Mouse (Mus musculus) neural tube, embryonic 14.5 days (tissue): Measurements from ENCODE around the gene Slc25a10. TPM values are rescaled to one million over a fixed set of nuclear protein-coding genes. Genes with fewer than 3 reads are reported as not detected.

ENCODE experiments used
- ATAC-seq: fragments of 200-750 bp; cut with Nextera tagmentation; 2 replicates; pipeline ENCODE4 v1.8.0; 2017; ENCODE audit warnings: low read depth, mild to moderate bottlenecking, moderate TSS enrichment, moderate library complexity
- H3K27ac ChIP-seq: fragments of 300-500 bp; sonication (generic); 2 replicates; pipeline ENCODE4 v1.5.1; 2014; ENCODE audit warnings: low read depth, mild to moderate bottlenecking, control low read depth, low read length, moderate library complexity, mixed read lengths
- H3K27me3 ChIP-seq: fragments of 300-500 bp; sonication (generic); 2 replicates; pipeline ENCODE4 v1.6.1; 2014; ENCODE audit warnings: low read length; ENCODE audit not compliant: control insufficient read depth, insufficient read depth
- H3K36me3 ChIP-seq: fragments of 300-500 bp; sonication (generic); 2 replicates; pipeline ENCODE4 v1.6.1; 2014; ENCODE audit warnings: low read length, mixed read lengths; ENCODE audit not compliant: control insufficient read depth, insufficient read depth
- H3K4me1 ChIP-seq: fragments of 300-500 bp; sonication (generic); 2 replicates; pipeline ENCODE4 v1.6.1; 2014; ENCODE audit warnings: low read length; ENCODE audit not compliant: control insufficient read depth, insufficient read depth
- H3K4me2 ChIP-seq: fragments of 300-500 bp; sonication (generic); 2 replicates; pipeline ENCODE4 v1.6.1; 2014; ENCODE audit warnings: mild to moderate bottlenecking, low read depth, low read length, control low read depth
- H3K4me3 ChIP-seq: fragments of 300-500 bp; sonication (generic); 2 replicates; pipeline ENCODE4 v1.5.1; 2014; ENCODE audit warnings: low read depth, low read length, control low read depth, mixed read lengths
- H3K9ac ChIP-seq: fragments of 300-500 bp; sonication (generic); replicated peaks from 2 replicates; pipeline ENCODE4 v1.6.1; 2014; ENCODE audit warnings: low read depth, mild to moderate bottlenecking, control low read depth, low read length, mixed read lengths
- H3K9me3 ChIP-seq: fragments of 300-500 bp; sonication (generic); 2 replicates; pipeline ENCODE4 v1.6.1; 2016; ENCODE audit warnings: low read length; ENCODE audit not compliant: control insufficient read depth
- WGBS: fragments of 180-500 bp; shearing (Covaris S2); extraction: QIAGEN DNeasy Blood & Tissue Kit; methylation state at CpG from one replicate; pipeline ENCODE4 v1.1.7; 2014; 5-methylcytosine and 5-hydroxymethylcytosine counted together
- polyA plus RNA-seq: library from polyadenylated mRNA; unstranded; fragments of >200 nt; fragmentation: Nextera tagmentation; extraction: Ambion mirVana; gene quantifications from 2 replicates; pipeline ENCODE4 v1.2.1, GENCODE M21; 2014

Gene Slc25a10
- polyA plus RNA-seq, 1 experiment from 2014 or later: 24.7 TPM

- no peaks in the 10 kb centered on the region for H3K27me3 ChIP-seq
- no peak for ATAC-seq
- 95% methylated on average over 7 of the region's 7 CpGs for WGBS
Measured at GRCm38 (mm10) chr11:120455413-120455812, 36.2 kb upstream of the Slc25a10 start.

GRCm38 (mm10) chr11:120457370-120457769 is 34.3 kb upstream of the Slc25a10 start:
- WGBS: 39% methylated on average over 14 of the region's 14 CpGs
- H3K4me1 ChIP-seq: peaks cover 12% of the 10 kb centered on the region; the same call in 1 of the 2 replicates
- H3K9me3 ChIP-seq: no peaks in the 10 kb centered on the region
- no peaks in the 10 kb centered on the region for H3K27me3 ChIP-seq
- peak overlapping the region; percentile 95 for H3K4me3 ChIP-seq
- no peak; the same call in 1 of the 2 replicates for ATAC-seq
- peak overlapping the region; percentile 90 for H3K9ac ChIP-seq
- H3K4me2 ChIP-seq: peak overlapping the region; percentile 69
- H3K27ac ChIP-seq: peak overlapping the region; percentile 74
- peaks cover 15% of the 10 kb centered on the region for H3K36me3 ChIP-seq

More at GRCm38 (mm10) chr11:120455413-120455812, 36.2 kb upstream of the Slc25a10 start:
- Histone ChIP-seq H3K4me3 (no peak overlapping the region), H3K4me1 (peaks cover 12% of the 10 kb centered on the region; the same call in 1 of the 2 replicates), H3K9me3 (no peaks in the 10 kb centered on the region), H3K4me2 (no peak overlapping the region), H3K9ac (no peak overlapping the region), H3K36me3 (no peaks in the 10 kb centered on the region), H3K27ac (no peak overlapping the region)

GRCm38 (mm10) chr11:120457772-120458751 is 33.6 kb upstream of the Slc25a10 start, which contains the start of the genes Oxld1 and Ccdc137:
Gene Oxld1 (minus strand): TSS chr11:120458068.
Gene Ccdc137 (plus strand): TSS chr11:120458115.
- 5% methylated on average over 62 of the region's 62 CpGs for WGBS
- ATAC-seq: peak; percentile 91

DNA sequence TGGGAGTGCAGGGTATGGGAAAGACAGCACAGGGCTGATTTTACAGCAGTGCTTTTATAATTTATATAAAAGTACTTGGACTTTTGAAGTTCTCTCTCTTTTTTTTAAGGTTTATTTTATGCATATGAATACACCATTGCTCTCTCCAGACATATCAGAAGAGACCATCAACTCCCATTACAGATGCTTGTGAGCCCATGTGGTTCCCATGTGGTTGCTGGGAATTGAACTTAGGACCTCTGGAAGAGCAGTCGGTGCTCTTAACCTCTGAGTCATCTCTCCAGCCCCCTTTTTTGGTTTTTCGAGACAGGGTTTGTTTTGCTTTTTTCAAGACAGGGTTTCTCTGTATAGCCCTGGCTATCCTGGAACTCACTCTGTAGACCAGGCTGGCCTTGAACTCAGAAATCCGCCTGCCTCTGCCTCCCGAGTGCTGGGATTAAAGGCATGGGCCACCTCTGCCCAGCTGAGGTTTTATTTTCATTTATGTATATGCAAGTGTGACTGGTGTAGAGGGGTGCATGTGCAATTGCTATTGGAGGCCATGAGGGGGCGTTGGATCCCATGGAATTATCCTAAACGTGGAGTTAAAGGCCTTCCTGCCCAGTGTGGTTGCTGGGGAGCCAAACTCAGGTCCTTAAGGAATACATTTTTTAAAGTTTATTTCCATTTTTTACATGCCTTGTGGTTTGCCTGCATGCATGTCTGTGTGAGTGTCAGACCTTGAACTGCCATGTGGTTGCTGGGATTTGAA is 32.6 kb upstream of the Slc25a10 start:
- WGBS: 74% methylated on average over 6 of the region's 6 CpGs

More at GRCm38 (mm10) chr11:120457772-120458751, 33.6 kb upstream of the Slc25a10 start, which contains the start of the genes Oxld1 and Ccdc137:
- H3K9me3 ChIP-seq: no peaks in the 10 kb centered on the region
- H3K27ac ChIP-seq: peak within 1 kb of the TSS; percentile 74
- peak within 1 kb of the TSS; percentile 69 for H3K4me2 ChIP-seq
- peaks cover 12% of the 10 kb centered on the region; the same call in 1 of the 2 replicates for H3K4me1 ChIP-seq
- peak within 1 kb of the TSS; percentile 95 for H3K4me3 ChIP-seq
- H3K27me3 ChIP-seq: no peaks in the 10 kb centered on the region
- peaks cover 17% of the 10 kb centered on the region for H3K36me3 ChIP-seq
- H3K9ac ChIP-seq: peak within 1 kb of the TSS; percentile 90

GRCm38 (mm10) chr11:120463536-120463935 is 28.1 kb upstream of the Slc25a10 start:
- no peak overlapping the region for H3K4me3 ChIP-seq
- H3K9ac ChIP-seq: no peak overlapping the region
- H3K4me2 ChIP-seq: no peak overlapping the region
- H3K4me1 ChIP-seq: peaks cover 25% of the 10 kb centered on the region
- H3K36me3 ChIP-seq: peaks cover 31% of the 10 kb centered on the region
- no peak overlapping the region for H3K27ac ChIP-seq
- no peak for ATAC-seq
- 90% methylated on average over 2 of the region's 2 CpGs for WGBS
- no peaks in the 10 kb centered on the region for H3K9me3 ChIP-seq
- no peaks in the 10 kb centered on the region for H3K27me3 ChIP-seq

More for the DNA sequence above, 32.6 kb upstream of the Slc25a10 start:
- no peak for ATAC-seq
- Histone ChIP-seq H3K4me1 (peaks cover 12% of the 10 kb centered on the region; the same call in 1 of the 2 replicates), H3K4me3 (peak overlapping the region; percentile 95), H3K9me3 (no peaks in the 10 kb centered on the region), H3K27ac (no peak overlapping the region), H3K36me3 (peaks cover 24% of the 10 kb centered on the region), H3K27me3 (no peaks in the 10 kb centered on the region), H3K4me2 (peak overlapping the region; percentile 69), H3K9ac (peak overlapping the region; percentile 90; the same call in 1 of the 2 replicates)

- Histone ChIP-seq H3K27me3 (no peaks in the 10 kb centered on the region), H3K4me3 (no peak overlapping the region), H3K36me3 (peaks cover 31% of the 10 kb centered on the region), H3K9me3 (no peaks in the 10 kb centered on the region), H3K9ac (no peak overlapping the region), H3K27ac (no peak overlapping the region), H3K4me1 (peaks cover 20% of the 10 kb centered on the region), H3K4me2 (no peak overlapping the region)
- WGBS: 92% methylated on average over 5 of the region's 5 CpGs
- ATAC-seq: no peak
Measured at GRCm38 (mm10) chr11:120464365-120464764, 27.3 kb upstream of the Slc25a10 start.

DNA sequence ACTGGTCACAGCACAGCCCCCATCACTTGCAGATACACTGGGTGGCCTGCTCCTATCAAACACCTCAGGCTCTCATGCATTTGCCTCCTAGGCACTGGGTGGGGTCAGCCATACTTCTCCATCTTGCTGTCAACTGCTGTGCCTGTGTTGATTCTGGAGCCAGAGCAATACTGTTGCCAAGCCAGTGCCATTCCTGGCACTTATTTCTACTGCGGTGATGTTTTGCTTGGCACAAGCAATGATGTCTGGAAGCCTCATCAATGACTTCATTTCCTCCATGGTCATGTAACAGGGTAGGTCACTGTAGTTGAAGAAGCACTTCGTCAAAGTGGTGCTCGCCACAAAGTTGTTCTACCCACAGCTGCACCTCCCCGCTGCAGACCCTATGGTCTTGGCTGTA is 26.1 kb upstream of the Slc25a10 start:
- peaks cover 40% of the 10 kb centered on the region for H3K36me3 ChIP-seq

DNA sequence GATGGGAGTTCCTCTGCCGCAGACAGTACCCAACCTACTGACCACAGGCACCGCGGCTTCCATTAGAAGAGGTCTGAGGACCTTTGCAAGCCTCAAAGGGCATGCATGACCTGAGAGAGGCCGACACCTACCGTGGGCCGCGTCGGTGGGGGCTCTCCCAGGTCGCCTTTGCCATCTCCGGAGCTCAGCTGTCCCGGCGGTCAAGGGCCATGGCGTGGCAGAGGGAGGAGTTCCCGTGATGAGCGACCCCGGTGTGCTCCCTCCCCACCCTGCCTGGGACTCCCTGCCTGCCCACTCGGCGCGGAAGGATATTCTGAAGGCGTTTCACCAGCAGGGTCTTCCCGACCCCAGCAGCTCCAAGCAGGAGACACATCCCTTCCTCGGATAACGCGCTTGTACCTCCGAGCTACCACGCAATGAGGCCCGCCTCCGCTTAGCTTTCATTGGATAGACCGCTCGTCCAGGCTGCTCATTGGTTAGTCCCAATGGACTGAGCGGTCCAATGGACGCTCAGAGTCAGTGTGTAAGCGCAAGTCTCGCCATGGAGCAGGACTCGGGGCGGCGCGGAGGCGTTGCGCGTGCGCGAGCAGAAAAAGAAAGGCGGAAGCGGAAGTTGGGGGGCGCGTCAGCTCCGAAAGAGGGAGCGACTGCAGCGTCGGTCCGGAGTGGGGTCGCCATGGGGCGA is 24.4 kb upstream of the Slc25a10 start, which contains the start of gene Arl16:
Gene Arl16, minus strand, starts transcription at position 557 of the 685 bp plus-strand sequence.
- H3K9me3 ChIP-seq: no peaks in the 10 kb centered on the region
- peaks cover 43% of the 10 kb centered on the region for H3K36me3 ChIP-seq
- under 1% methylated on average over 54 of the region's 54 CpGs for WGBS
- H3K9ac ChIP-seq: peak within 1 kb of the TSS; percentile 74
- H3K4me3 ChIP-seq: peak within 1 kb of the TSS; percentile 77
- H3K4me1 ChIP-seq: peaks cover 20% of the 10 kb centered on the region
- peak; percentile 100 for ATAC-seq
- H3K4me2 ChIP-seq: peak within 1 kb of the TSS; percentile 63
- H3K27me3 ChIP-seq: no peaks in the 10 kb centered on the region
- H3K27ac ChIP-seq: peak within 1 kb of the TSS; percentile 80

More for the DNA sequence above, 26.1 kb upstream of the Slc25a10 start:
- H3K9me3 ChIP-seq: no peaks in the 10 kb centered on the region
- H3K4me3 ChIP-seq: 0 out of 2 replicates have a peak overlapping the region, but pooled peaks have one; percentile 77
- no peak overlapping the region for H3K9ac ChIP-seq
- H3K27me3 ChIP-seq: no peaks in the 10 kb centered on the region
- 91% methylated on average over 4 of the region's 4 CpGs for whole genome bisulfite sequencing
- H3K27ac ChIP-seq: no peak overlapping the region
- H3K4me2 ChIP-seq: peak overlapping the region; percentile 63; the same call in 1 of the 2 replicates
- ATAC-seq: no peak
- peaks cover 20% of the 10 kb centered on the region for H3K4me1 ChIP-seq
